Mouse (Mus musculus): ENCODE results near the gene Ryr2. TPM values are rescaled to one million over a fixed set of nuclear protein-coding genes. Genes with fewer than 3 reads are reported as not detected.

Gene Ryr2
- polyA plus RNA-seq, 1 experiment, result 0.41 TPM

GRCm38 (mm10) chr13:12094569-12094968 is 12.2 kb downstream of the Ryr2 start:
- Histone ChIP-seq H3K4me1 (ENCODE audit: control insufficient read depth, insufficient read depth, low read length) (no peaks in the 10 kb centered on the region), H3K27ac (ENCODE audit: control insufficient read depth, insufficient read depth, low read depth, low read length) (no peak overlapping the region), H3K36me3 (ENCODE audit: control insufficient read depth, insufficient read depth, low read length) (no peaks in the 10 kb centered on the region), H3K4me3 (ENCODE audit: control insufficient read depth, low read depth, low read length) (no peak overlapping the region), H3K27me3 (ENCODE audit: control insufficient read depth, insufficient read depth, low read length) (no peaks in the 10 kb centered on the region)
- TF ChIP-seq POLR2A (IDR thresholded peaks at IDR 0.05; ENCODE audit: control insufficient read depth, low read depth, low read length), result no peak
- no peak for TF ChIP-seq CTCF (IDR thresholded peaks at IDR 0.05; ENCODE audit: control insufficient read depth, insufficient read depth, insufficient replicate concordance, low read depth, low read length)

GRCm38 (mm10) chr13:12093146-12093545 is 13.6 kb downstream of the Ryr2 start:
- no peaks in the 10 kb centered on the region for H3K4me1 ChIP-seq (ENCODE audit: control insufficient read depth, insufficient read depth, low read length)
- no peak overlapping the region for H3K27ac ChIP-seq (ENCODE audit: control insufficient read depth, insufficient read depth, low read depth, low read length)
- no peak overlapping the region for H3K4me3 ChIP-seq (ENCODE audit: control insufficient read depth, low read depth, low read length)
- H3K27me3 ChIP-seq (ENCODE audit: control insufficient read depth, insufficient read depth, low read length), result no peaks in the 10 kb centered on the region
- TF ChIP-seq POLR2A (IDR thresholded peaks at IDR 0.05; ENCODE audit: control insufficient read depth, low read depth, low read length), result no peak
- TF ChIP-seq CTCF (IDR thresholded peaks at IDR 0.05; ENCODE audit: control insufficient read depth, insufficient read depth, insufficient replicate concordance, low read depth, low read length), result no peak
- H3K36me3 ChIP-seq (ENCODE audit: control insufficient read depth, insufficient read depth, low read length), result no peaks in the 10 kb centered on the region

- TF ChIP-seq POLR2A (IDR thresholded peaks at IDR 0.05; ENCODE audit: control insufficient read depth, low read depth, low read length), result no peak
- TF ChIP-seq CTCF (IDR thresholded peaks at IDR 0.05; ENCODE audit: control insufficient read depth, insufficient read depth, insufficient replicate concordance, low read depth, low read length), result no peak
- H3K4me3 ChIP-seq (ENCODE audit: control insufficient read depth, low read depth, low read length), result no peak overlapping the region
These were observed 14.2 kb downstream of the Ryr2 start for GRCm38 (mm10) chr13:12092379-12093107.

GRCm38 (mm10) chr13:12084112-12084475 is 22.7 kb downstream of the Ryr2 start:
- Histone ChIP-seq H3K36me3 (ENCODE audit: control insufficient read depth, insufficient read depth, low read length) (no peaks in the 10 kb centered on the region), H3K27me3 (ENCODE audit: control insufficient read depth, insufficient read depth, low read length) (no peaks in the 10 kb centered on the region), H3K27ac (ENCODE audit: control insufficient read depth, insufficient read depth, low read depth, low read length) (no peak overlapping the region), H3K4me1 (ENCODE audit: control insufficient read depth, insufficient read depth, low read length) (no peaks in the 10 kb centered on the region), H3K4me3 (ENCODE audit: control insufficient read depth, low read depth, low read length) (no peak overlapping the region)
- no peak for TF ChIP-seq CTCF (IDR thresholded peaks at IDR 0.05; ENCODE audit: control insufficient read depth, insufficient read depth, insufficient replicate concordance, low read depth, low read length)
- no peak for TF ChIP-seq POLR2A (IDR thresholded peaks at IDR 0.05; ENCODE audit: control insufficient read depth, low read depth, low read length)

More at GRCm38 (mm10) chr13:12092379-12093107, 14.2 kb downstream of the Ryr2 start:
- Histone ChIP-seq H3K27me3 (ENCODE audit: control insufficient read depth, insufficient read depth, low read length) (no peaks in the 10 kb centered on the region), H3K36me3 (ENCODE audit: control insufficient read depth, insufficient read depth, low read length) (no peaks in the 10 kb centered on the region), H3K27ac (ENCODE audit: control insufficient read depth, insufficient read depth, low read depth, low read length) (no peak overlapping the region), H3K4me1 (ENCODE audit: control insufficient read depth, insufficient read depth, low read length) (no peaks in the 10 kb centered on the region)

- no peaks in the 10 kb centered on the region for H3K4me1 ChIP-seq (ENCODE audit: control insufficient read depth, insufficient read depth, low read length)
- no peak for TF ChIP-seq CTCF (IDR thresholded peaks at IDR 0.05; ENCODE audit: control insufficient read depth, insufficient read depth, insufficient replicate concordance, low read depth, low read length)
- TF ChIP-seq POLR2A (IDR thresholded peaks at IDR 0.05; ENCODE audit: control insufficient read depth, low read depth, low read length), result no peak
- H3K36me3 ChIP-seq (ENCODE audit: control insufficient read depth, insufficient read depth, low read length), result no peaks in the 10 kb centered on the region
- H3K27me3 ChIP-seq (ENCODE audit: control insufficient read depth, insufficient read depth, low read length), result no peaks in the 10 kb centered on the region
- no peak overlapping the region for H3K27ac ChIP-seq (ENCODE audit: control insufficient read depth, insufficient read depth, low read depth, low read length)
- no peak overlapping the region for H3K4me3 ChIP-seq (ENCODE audit: control insufficient read depth, low read depth, low read length)
These were observed 23.2 kb downstream of the Ryr2 start for GRCm38 (mm10) chr13:12083443-12084111.

GRCm38 (mm10) chr13:12080590-12080989 is 26.2 kb downstream of the Ryr2 start:
- TF ChIP-seq CTCF (IDR thresholded peaks at IDR 0.05; ENCODE audit: control insufficient read depth, insufficient read depth, insufficient replicate concordance, low read depth, low read length), result no peak
- no peak for TF ChIP-seq POLR2A (IDR thresholded peaks at IDR 0.05; ENCODE audit: control insufficient read depth, low read depth, low read length)
- Histone ChIP-seq H3K36me3 (ENCODE audit: control insufficient read depth, insufficient read depth, low read length) (no peaks in the 10 kb centered on the region), H3K27ac (ENCODE audit: control insufficient read depth, insufficient read depth, low read depth, low read length) (no peak overlapping the region), H3K27me3 (ENCODE audit: control insufficient read depth, insufficient read depth, low read length) (no peaks in the 10 kb centered on the region), H3K4me1 (ENCODE audit: control insufficient read depth, insufficient read depth, low read length) (no peaks in the 10 kb centered on the region), H3K4me3 (ENCODE audit: control insufficient read depth, low read depth, low read length) (no peak overlapping the region)

GRCm38 (mm10) chr13:12079536-12079935 is 27.2 kb downstream of the Ryr2 start:
- no peaks in the 10 kb centered on the region for H3K27me3 ChIP-seq (ENCODE audit: control insufficient read depth, insufficient read depth, low read length)

More at GRCm38 (mm10) chr13:12079536-12079935, 27.2 kb downstream of the Ryr2 start:
- no peak overlapping the region for H3K4me3 ChIP-seq (ENCODE audit: control insufficient read depth, low read depth, low read length)
- H3K36me3 ChIP-seq (ENCODE audit: control insufficient read depth, insufficient read depth, low read length), result no peaks in the 10 kb centered on the region
- no peaks in the 10 kb centered on the region for H3K4me1 ChIP-seq (ENCODE audit: control insufficient read depth, insufficient read depth, low read length)
- TF ChIP-seq POLR2A (IDR thresholded peaks at IDR 0.05; ENCODE audit: control insufficient read depth, low read depth, low read length) (no peak), CTCF (IDR thresholded peaks at IDR 0.05; ENCODE audit: control insufficient read depth, insufficient read depth, insufficient replicate concordance, low read depth, low read length) (no peak)
- no peak overlapping the region for H3K27ac ChIP-seq (ENCODE audit: control insufficient read depth, insufficient read depth, low read depth, low read length)
